ENCODE assay signal across 18 mouse cellular contexts in genomic region chr10:59348200-59348599, GRCm38 (mm10). TPM values are rescaled to one million over a fixed set of nuclear protein-coding genes. Genes with fewer than 3 reads are reported as not detected.
A peak's percentile ranks its signal among the peaks of the same experiment; 100 is the strongest.
DNase-seq lines count a peak whose midpoint lies in the region; ATAC-seq and TF ChIP-seq lines count a peak whose summit lies in the region.
"Had no signal": no experiment of that assay in that cellular context is flagged by ENCODE, and none has a peak within 500 bp of the region (broad histone marks: within the 10 kb centered on the region; RNA-seq: fewer than 3 reads in every experiment).

No protein-coding gene starts in this region.

- H3K27me3 ChIP-seq in intestine, embryonic 15.5 days (replicated peaks): no peaks in the 10 kb centered on the region
- no peaks in the 10 kb centered on the region for H3K27me3 ChIP-seq in intestine, postnatal 0 days (replicated peaks; ENCODE audit: control insufficient read depth, insufficient read depth, low read length)
- H3K27me3 ChIP-seq in liver, embryonic 12.5 days (replicated peaks): no peaks in the 10 kb centered on the region
- H3K27me3 ChIP-seq: limb, embryonic 12.5 days; midbrain, embryonic 12.5 days had no signal

- H3K36me3 ChIP-seq in intestine, embryonic 15.5 days: peaks cover 26% of the 10 kb centered on the region
- H3K36me3 ChIP-seq in intestine, postnatal 0 days (ENCODE audit: control insufficient read depth, insufficient read depth): peaks cover 44% of the 10 kb centered on the region
- H3K36me3 ChIP-seq in liver, embryonic 12.5 days: peaks cover 86% of the 10 kb centered on the region

- no peak overlapping the region for H3K4me2 ChIP-seq in intestine, embryonic 15.5 days (replicated peaks)
- no peak overlapping the region for H3K4me2 ChIP-seq in intestine, postnatal 0 days (replicated peaks; ENCODE audit: low read depth)
- peak overlapping the region; percentile 45 for H3K4me2 ChIP-seq in liver, embryonic 12.5 days
- H3K4me2 ChIP-seq: limb, embryonic 12.5 days; midbrain, embryonic 12.5 days had no signal

- no peak for TF ChIP-seq CTCF in intestine, postnatal 0 days (IDR thresholded peaks at IDR 0.05; ENCODE audit: low read depth)

- DNase-seq in c-Kit-positive CD71-positive TER-119-negative erythroid progenitor cells, embryonic 14.5 days (ENCODE audit: low read depth): peak; percentile 78
- DNase-seq in spleen, postnatal 36 days (ENCODE audit: low spot score in 2 of 2): peak; percentile 37 to 56
- DNase-seq in adrenal gland, postnatal 25 days: no peak
- no peak for DNase-seq in cerebellum, adult 9-11 months
- no peak for DNase-seq in kidney, adult 18-20 months
- DNase-seq: adrenal gland, postnatal 36 days; cerebellum, adult 18-20 months; heart, postnatal 4 days; kidney, postnatal 25 days; lung, postnatal 14 days; right cerebral cortex, postnatal 25 days had no signal

- peak; percentile 55; the same call in 1 of the 2 replicates for ATAC-seq in intestine, embryonic 15.5 days
- no peak for ATAC-seq in intestine, postnatal 0 days
- peak; percentile 99 for ATAC-seq in liver, embryonic 12.5 days

- H3K9me3 ChIP-seq in intestine, embryonic 15.5 days: no peaks in the 10 kb centered on the region
- H3K9me3 ChIP-seq in intestine, postnatal 0 days (ENCODE audit: control insufficient read depth): no peaks in the 10 kb centered on the region
- no peaks in the 10 kb centered on the region for H3K9me3 ChIP-seq in liver, embryonic 12.5 days (replicated peaks)
- H3K9me3 ChIP-seq: limb, embryonic 12.5 days; midbrain, embryonic 12.5 days had no signal

- 94% methylated on average over 9 of the region's 9 CpGs for WGBS in intestine, embryonic 15.5 days
- WGBS in intestine, postnatal 0 days: 88% methylated on average over 9 of the region's 9 CpGs
- 19% methylated on average over 9 of the region's 9 CpGs for WGBS in liver, embryonic 12.5 days (ENCODE audit: insufficient replicate concordance)

- H3K27ac ChIP-seq in intestine, embryonic 15.5 days: no peak overlapping the region
- no peak overlapping the region; the same call in 1 of the 2 replicates for H3K27ac ChIP-seq in intestine, postnatal 0 days (ENCODE audit: low read depth, low read length)
- peak overlapping the region; percentile 90 for H3K27ac ChIP-seq in liver, embryonic 12.5 days
- H3K27ac ChIP-seq: limb, embryonic 12.5 days; midbrain, embryonic 12.5 days had no signal

- no peak overlapping the region for H3K9ac ChIP-seq in intestine, embryonic 15.5 days
- no peak overlapping the region for H3K9ac ChIP-seq in intestine, postnatal 0 days (ENCODE audit: low read depth, low read length)
- peak overlapping the region; percentile 12; the same call in 1 of the 2 replicates for H3K9ac ChIP-seq in liver, embryonic 12.5 days
- H3K9ac ChIP-seq: limb, embryonic 12.5 days; midbrain, embryonic 12.5 days had no signal

- no peak overlapping the region for H3K4me3 ChIP-seq in intestine, embryonic 15.5 days (replicated peaks)
- no peak overlapping the region for H3K4me3 ChIP-seq in intestine, postnatal 0 days (ENCODE audit: low read depth, low read length)
- H3K4me3 ChIP-seq in liver, embryonic 12.5 days: 0 out of 2 replicates have a peak overlapping the region, but pooled peaks have one; percentile 6
- H3K4me3 ChIP-seq: limb, embryonic 12.5 days; midbrain, embryonic 12.5 days had no signal

- no peaks in the 10 kb centered on the region for H3K4me1 ChIP-seq in intestine, embryonic 15.5 days (replicated peaks)
- no peaks in the 10 kb centered on the region for H3K4me1 ChIP-seq in intestine, postnatal 0 days (replicated peaks; ENCODE audit: control insufficient read depth, insufficient read depth, low read length)
- peaks cover 50% of the 10 kb centered on the region for H3K4me1 ChIP-seq in liver, embryonic 12.5 days
- H3K4me1 ChIP-seq: limb, embryonic 12.5 days; midbrain, embryonic 12.5 days had no signal

RNA-seq across cellular contexts. Expression of gene P4ha1, which starts 25.1 kb away (rescaled TPM):
- 64.7 and 73.8 TPM in 2 replicates for polyA plus RNA-seq in intestine, embryonic 15.5 days (2015; fragmentation: Nextera tagmentation; extraction: Ambion mirVana)
- polyA plus RNA-seq in intestine, postnatal 0 days (2015; fragmentation: Nextera tagmentation; extraction: Ambion mirVana): 8.7 TPM in 2 replicates
- 24.7 and 27.4 TPM in 2 replicates for polyA plus RNA-seq in liver, embryonic 12.5 days (2016; fragmentation: Nextera tagmentation; extraction: Ambion mirVana)
- total RNA-seq in adrenal gland, postnatal 25 days (2021): 30.3 and 53.3 TPM in 2 replicates

RNA-seq across cellular contexts. Expression of gene Gm10273, which starts 47.2 kb away (rescaled TPM):
- 3.5 and 5.7 TPM in 2 replicates for polyA plus RNA-seq in intestine, embryonic 15.5 days (2015; fragmentation: Nextera tagmentation; extraction: Ambion mirVana)
- polyA plus RNA-seq in intestine, postnatal 0 days (2015; fragmentation: Nextera tagmentation; extraction: Ambion mirVana): 3.4 and 10.3 TPM in 2 replicates
- polyA plus RNA-seq in liver, embryonic 12.5 days (2016; fragmentation: Nextera tagmentation; extraction: Ambion mirVana): 4.2 and 5.2 TPM in 2 replicates
- total RNA-seq in adrenal gland, postnatal 25 days (2021): 23.4 and 50.5 TPM in 2 replicates
- polyA plus RNA-seq: limb, embryonic 12.5 days had no signal

RNA-seq across cellular contexts. Expression of gene Pla2g12b, which starts 55.3 kb away (rescaled TPM):
- 38.8 and 43.5 TPM in 2 replicates for polyA plus RNA-seq in intestine, embryonic 15.5 days (2015; fragmentation: Nextera tagmentation; extraction: Ambion mirVana)
- 105 and 108 TPM in 2 replicates for polyA plus RNA-seq in intestine, postnatal 0 days (2015; fragmentation: Nextera tagmentation; extraction: Ambion mirVana)
- 39.0 and 41.3 TPM in 2 replicates for polyA plus RNA-seq in liver, embryonic 12.5 days (2016; fragmentation: Nextera tagmentation; extraction: Ambion mirVana)
- 1.4 TPM in 1 of 2 replicates, not detected in the other for total RNA-seq in adrenal gland, postnatal 25 days (2021)
- total RNA-seq: adrenal gland, postnatal 36 days; gastrocnemius, postnatal 4 days; layer of hippocampus, postnatal 25 days had no signal
- polyA plus RNA-seq: limb, embryonic 12.5 days; midbrain, embryonic 12.5 days had no signal

Comparison
In these comparisons a context has a peak if more than half of its experiments do, and no peak if none do; other contexts are left out.
1. DNase-seq: peak in c-Kit-positive CD71-positive TER-119-negative erythroid progenitor cells, embryonic 14.5 days (single experiment) and spleen, postnatal 36 days (2 of 2); none in adrenal gland, postnatal 25 days (single experiment), cerebellum, adult 9-11 months (single experiment) and kidney, adult 18-20 months (single experiment).